Mouse (Mus musculus): ENCODE results near the gene Keap1. TPM values are rescaled to one million over a fixed set of nuclear protein-coding genes. Genes with fewer than 3 reads are reported as not detected.
A peak's percentile ranks its signal among the peaks of the same experiment; 100 is the strongest.
"Not testable (repeated sequence)": the region's sequence is repeated elsewhere in the genome, so short reads cannot be mapped to it uniquely, and the experiment has no call there.

Gene Keap1
- total RNA-seq, 4 experiments from 2014 or later, result 54.9 to 59.4 (median 57.4) TPM

DNA sequence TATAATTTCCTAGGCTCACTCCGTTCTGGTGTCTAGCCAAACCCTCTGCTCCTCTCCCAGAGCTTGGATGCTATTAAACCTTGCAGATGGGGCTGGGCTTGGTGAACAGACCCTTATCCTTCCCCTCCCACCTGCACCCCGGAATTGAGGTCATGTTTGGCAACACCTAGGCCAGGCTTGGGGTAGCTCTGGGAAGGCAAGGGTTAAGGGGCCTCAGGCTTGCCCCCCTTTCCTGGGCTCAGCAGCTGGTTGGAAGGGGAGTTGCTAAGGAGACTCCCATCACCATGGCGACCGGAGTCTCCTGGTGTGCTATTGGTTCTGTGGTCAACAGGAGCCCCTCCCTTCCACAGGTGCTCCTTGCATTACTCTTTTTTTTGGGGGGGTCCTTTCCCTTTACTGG lies 41.2 kb downstream of the Keap1 start:
- no peak for DNase-seq (ENCODE audit: low spot score in 2 of 2)

DNA sequence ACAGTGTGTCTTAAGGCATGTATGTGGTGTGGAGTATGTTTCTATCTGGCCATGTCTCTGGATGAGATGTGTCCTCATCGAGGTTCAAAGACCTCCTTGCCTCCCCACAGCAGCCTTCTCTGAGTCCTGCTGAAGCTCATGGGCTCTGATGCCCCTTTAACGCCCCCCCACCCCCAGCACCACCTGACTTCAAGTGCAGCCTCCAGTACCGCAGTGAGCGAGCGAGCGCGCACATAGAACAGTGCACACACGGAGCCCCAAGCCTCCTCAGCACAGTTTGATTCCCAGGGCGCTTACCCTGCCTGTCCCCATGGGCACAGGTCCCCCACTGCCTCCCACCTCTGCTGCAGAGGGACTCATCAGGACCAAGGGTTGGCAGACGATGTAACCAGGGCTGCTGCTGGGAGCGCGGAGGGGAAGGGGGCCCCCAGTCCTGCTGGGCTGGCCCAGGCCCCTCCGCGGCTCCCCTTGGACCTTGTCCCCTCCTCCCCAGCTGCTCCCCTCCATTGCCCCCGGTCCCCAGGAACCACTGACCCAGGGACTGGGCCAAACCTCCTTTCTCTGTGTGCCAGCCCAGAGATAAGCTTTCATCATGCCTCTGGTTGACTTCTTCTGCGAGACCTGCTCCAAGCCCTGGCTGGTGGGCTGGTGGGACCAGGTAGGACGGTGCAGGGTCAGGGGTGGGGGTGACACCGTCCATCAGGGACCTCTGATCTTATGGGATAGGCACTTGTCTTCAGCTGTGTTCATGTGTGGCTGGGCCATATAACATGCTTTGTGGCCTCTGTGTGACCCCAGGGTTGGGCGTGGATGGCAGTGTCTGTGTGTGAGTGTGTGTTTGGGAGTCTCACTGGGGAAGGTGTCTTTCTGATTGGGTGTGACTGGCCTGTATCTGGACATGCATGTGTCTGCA lies 42.4 kb downstream of the Keap1 start:
- no peak for DNase-seq (ENCODE audit: low spot score in 2 of 2)

DNA sequence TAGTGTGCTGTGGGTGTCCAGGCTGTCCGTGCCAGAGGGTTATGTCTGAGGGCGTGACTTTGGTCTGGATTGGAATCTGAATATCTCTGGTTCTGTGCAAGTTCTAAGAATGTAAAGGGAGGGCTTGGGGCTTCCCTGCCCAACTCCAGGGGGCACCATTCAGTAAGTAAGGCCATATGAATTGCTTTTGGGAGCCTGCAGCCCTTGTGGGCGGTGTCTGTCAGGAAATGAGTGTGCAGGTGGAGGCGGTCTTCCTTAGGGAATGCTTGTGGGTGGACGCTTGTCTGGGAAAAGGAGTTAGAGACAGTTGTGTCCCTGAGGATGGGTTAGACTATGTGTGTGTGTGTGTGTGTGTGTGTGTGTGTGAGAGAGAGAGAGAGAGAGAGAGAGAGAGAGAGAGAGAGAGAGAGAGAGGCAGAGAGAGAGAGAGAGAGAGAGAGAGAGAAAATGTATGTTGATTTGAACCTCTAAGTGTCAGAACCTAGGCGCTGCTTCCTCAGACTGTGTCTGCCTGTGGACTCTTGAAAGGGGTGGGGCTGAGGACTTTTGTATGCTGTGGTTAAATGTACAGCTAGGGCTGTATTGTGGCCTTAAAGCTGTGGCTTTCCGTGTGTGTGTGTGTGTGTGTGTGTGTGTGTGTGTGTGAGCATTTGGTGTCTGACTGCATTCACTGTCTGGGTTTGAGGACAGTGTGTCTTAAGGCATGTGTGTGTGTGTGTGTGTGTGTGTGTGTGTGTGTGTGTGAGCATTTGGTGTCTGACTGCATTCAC lies 43.2 kb downstream of the Keap1 start:
- DNase-seq (ENCODE audit: low spot score in 2 of 2), result not testable (repeated sequence)

DNA sequence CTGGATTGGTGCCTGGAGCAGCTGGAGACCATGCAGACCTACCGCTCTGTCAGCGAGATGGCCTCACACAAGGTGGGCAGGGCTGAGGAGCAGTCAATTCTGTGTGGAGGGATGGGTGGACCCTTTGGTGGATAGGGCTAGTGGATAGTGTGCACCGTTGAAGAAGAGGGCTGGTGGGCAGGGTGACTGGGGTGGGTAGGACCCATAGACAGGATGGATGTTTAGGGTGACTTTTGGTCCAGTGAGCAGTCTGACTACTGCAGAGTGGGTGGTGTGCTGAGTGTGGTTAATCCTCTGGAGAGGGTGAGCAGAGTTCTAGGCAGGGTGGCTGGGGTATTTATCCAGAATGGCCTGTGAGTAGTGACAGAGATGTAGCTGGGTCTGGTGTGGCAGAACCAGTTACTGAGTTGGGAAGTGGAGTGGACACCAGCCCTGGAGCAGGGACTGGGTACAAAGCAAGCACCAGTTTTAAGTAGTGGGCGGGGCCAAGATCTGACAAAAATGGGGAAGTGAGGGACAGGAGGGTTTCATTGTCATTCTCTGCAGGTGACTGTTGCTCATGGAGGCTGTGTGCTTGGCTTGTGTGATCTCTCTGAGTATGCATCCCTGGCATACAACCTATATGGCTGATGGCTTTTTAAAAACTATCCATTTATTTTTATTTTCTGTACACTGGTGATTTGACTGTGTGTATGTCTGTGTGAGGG lies 44.2 kb downstream of the Keap1 start:
- DNase-seq (ENCODE audit: low spot score in 2 of 2), result no peak

DNA sequence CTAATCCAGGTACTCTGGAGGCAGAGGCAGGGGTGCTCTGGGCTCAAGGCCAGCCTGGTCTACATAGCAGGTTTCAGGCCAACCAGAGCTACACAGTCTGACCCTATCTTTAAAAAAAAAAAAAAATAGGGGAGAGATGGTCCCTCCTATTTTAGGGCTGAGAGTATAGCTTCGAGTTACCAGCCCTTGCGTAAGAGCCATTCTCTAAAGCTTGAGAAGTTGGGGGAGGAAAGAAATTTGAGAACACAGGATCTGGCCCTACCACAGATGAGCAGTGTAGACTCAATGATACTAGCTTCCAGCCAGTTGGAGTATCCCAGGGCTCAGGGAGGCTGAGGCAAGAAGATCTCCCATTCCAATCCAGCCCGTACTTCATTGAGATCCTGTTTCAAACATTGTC lies 45.4 kb downstream of the Keap1 start:
- no peak for DNase-seq (ENCODE audit: low spot score in 2 of 2)

DNA sequence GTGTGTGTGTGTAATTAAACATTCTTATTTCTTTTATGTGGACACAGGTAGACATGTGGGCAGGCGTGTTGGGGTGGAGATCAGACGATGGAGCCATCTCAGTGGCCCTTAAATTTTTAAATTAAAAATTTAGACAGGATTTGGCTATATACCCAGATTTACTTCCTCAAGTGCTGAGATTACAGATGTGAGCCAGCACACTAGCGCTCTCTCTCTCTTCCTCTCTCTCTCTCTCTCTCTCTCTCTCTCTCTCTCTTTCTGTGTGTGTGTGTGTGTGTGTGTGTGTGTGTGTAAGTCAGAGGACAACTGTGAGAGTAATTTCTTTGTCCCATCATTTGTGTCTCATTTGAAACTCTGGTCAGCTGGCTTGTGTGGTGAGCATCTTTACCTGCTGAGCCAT lies 48.5 kb downstream of the Keap1 start:
- DNase-seq (ENCODE audit: low spot score in 2 of 2), result no peak

DNA sequence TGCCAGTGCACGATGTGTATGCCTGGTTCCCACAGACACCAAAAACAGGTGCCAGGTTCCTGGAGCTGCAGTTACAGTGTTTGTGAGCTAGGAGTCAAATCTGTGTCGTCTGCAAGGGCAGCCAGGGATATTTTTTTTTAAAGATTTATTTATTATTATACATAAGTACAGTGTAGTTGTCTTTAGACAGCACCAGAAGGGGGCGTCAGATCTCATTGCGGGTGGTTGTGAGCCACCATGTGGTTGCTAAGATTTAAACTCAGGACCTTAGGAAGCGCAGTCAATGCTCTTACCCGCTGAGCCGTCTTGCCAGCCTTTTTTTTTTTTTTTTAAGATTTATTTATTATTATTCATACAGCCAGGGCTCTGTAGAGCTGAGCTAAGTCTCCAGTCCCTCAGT lies 49.3 kb downstream of the Keap1 start:
- no peak for DNase-seq (ENCODE audit: low spot score in 2 of 2)

DNA sequence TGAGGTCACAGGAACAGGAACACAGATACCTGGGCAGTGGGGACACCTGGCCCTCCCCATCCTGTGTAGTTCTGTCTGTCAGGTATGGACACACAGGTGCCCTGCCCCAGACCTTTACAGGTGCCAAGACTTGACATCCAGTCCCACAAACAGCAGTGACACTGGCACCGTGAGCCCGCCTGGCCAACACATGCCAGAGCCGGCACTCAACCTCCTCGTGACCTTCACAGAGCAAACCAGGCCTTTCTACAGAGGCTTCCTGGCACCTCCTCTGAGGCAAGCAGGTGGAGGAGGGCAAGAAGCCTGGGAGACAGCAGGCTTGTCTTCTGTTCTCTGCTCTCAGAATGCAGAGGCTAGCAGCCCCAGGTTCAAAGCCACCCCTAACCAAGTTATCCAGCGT lies 53.7 kb downstream of the Keap1 start:
- DNase-seq (ENCODE audit: low spot score in 2 of 2), result peak; percentile 43 to 72

DNA sequence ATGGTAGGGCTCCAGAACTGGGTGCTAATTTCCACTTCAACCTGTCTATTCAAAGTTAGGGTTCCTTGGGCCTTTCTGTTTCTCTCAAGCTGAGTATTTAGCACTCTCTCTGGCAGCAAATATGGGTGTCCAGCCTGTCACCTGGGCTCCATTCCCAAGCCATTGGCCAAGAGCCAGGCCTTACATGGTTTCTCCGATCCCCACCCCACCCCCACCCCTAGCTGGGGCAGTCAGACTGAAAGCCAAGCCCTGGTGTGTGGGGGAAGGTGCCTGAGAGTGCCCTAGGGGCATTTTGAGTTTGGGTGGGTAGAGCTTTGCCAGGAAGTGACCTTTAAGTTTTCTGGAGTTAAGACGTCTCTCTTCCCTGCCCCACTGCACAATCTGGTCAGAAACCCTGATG lies 54.4 kb downstream of the Keap1 start:
- DNase-seq (ENCODE audit: low spot score in 2 of 2), result peak; percentile 65 to 83

DNA sequence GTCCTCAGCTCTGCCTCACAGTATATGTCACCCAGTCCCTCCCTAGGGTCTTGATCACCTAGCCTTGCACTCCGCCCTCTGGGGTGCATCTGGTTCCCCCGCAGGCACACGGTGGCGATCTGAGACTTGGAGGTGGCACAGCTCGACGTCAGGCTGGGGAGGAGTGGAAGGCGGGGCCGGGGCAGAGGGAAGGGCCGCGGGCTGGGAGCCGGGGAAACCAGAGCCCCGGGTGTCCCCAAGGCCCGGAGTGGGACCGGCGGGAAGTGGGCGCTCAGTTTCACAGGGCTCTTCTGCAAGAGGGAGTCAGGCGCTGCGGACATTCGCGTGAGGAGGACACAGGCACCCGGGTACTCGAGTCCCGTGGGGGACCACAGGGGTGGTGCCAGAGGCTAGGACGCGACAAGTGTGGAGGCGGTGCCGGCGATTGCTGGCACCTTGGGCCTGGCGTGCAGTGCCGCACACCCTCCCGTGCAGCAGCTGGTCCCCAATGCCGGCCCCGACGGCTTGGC lies 55.2 kb downstream of the Keap1 start:
- peak; percentile 68 to 77 for DNase-seq (ENCODE audit: low spot score in 2 of 2)

DNA sequence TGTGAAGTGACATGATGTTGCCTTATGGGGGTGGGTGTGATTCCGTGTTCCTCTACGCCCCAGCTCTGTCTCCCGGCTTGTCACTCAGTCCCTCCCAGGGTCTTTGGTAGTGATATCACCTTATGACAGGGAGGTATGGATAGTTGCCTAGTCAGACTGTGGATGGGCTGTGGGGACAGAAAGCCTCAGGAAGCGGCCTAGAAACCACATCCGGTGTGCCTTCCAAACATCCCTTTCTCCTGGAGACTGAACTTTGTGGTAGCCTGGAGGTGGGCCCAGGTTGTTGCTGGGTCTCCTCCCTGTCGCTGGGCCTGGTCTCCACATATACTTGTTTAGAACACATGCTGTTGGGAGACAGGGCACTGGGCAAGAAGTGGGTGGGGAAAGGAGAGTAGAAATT lies 55.7 kb downstream of the Keap1 start:
- DNase-seq (ENCODE audit: low spot score in 2 of 2), result no peak

DNA sequence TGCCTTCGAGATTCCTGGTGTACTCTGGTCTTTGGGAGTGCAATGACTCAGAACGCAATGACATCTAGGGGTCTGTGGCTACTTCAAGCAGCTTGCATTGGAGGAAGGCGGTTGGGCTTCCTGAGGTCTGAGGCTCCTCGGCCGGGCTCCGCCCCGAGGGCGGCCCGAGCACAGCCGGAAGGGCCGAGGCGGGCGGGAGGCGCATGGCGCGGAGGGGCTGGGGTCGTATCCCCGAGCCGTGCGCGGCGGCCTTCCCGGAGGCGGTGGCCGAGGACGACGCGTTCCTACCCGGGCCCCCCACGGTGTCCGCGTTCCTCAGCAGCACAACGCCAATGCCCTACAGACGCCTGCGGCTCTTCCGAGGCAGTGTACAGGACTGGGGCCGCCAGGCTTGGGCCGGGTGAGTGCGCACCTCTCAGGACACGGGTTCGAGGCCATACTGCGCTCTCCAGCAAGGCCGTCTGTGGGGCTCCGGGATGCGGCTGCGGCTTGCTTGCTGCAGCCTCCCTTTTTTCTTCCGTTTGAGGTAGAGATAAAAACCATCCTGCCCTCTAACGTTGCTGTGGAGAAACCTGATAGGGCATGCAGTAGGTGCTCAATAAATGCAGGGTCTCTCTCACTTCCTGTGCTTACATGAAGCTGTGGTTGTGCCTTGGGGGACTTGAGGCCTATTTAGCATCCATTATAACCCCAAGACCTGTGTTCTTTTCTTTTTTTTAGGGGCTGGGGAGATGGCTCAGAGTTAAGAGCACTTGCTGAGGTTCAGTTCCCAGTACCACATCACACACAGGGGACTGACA lies 57.5 kb downstream of the Keap1 start:
- peak in 1 of 2 experiments; percentile 20 for DNase-seq (ENCODE audit: low spot score in 2 of 2)

DNA sequence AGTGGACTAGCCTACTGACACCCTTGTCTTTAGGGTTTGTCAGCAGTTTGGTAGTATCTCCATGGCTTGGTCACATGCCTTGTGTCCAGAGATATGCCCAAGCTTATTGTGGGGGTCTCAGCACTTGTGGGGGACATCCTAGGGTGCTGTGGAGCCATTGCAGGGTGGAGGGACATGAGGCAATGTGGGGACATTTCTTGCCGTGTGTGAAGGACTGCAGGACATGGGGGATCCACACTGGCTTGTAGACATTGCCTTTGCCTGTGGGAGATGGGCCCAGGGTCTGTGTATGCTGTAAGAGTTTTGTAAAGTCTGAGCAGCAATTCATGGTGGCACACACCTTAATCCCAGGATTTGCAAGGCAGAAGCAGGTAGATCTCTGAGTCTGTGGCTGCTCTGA lies 58.3 kb downstream of the Keap1 start:
- DNase-seq (ENCODE audit: low spot score in 2 of 2), result no peak

DNA sequence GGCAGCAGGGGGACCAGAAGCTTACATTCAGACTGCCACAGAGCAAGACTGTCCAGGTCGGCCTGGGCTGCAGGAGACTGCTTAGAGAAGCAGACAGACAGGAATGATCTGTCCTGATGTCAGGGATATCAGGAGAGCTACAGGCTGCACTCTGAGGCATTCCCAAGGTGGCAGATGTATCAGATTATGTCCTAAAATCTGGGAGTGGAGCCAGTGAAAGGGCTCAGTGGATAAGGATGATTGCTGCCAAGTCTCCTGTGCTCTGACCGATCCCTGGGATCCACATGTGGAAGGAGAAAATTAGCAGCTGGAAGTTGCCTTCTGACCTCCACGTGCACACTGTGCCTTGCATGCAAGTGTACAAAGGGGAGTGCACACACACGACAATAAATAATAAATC lies 58.8 kb downstream of the Keap1 start:
- DNase-seq (ENCODE audit: low spot score in 2 of 2), result no peak

Other genes with a start within 250 kb of the Keap1 start
- 10 to 100 TPM; 53.7 to 58.9 (median 55.7) TPM for gene Mrpl4, start 236.6 kb downstream of the Keap1 start, total RNA-seq (2022)
- gene Icam1, start 223.4 kb downstream of the Keap1 start, total RNA-seq (2022), result 1 to 10 TPM; 1.3 to 2.3 (median 1.4) TPM
- gene Icam4, start 210.0 kb downstream of the Keap1 start, total RNA-seq (2022), result 1 to 10 TPM; 1.3 to 2.7 (median 1.8) TPM
- gene Icam5, start 207.3 kb downstream of the Keap1 start, total RNA-seq (2022), result under 1 TPM in 1 of 4 experiments, not detected in 3; 0.08 TPM
- not detected for gene Zglp1, start 172.3 kb downstream of the Keap1 start, total RNA-seq (2022)
- gene Gm49373, start 166.3 kb downstream of the Keap1 start, total RNA-seq (2022), result under 1 TPM in 2 of 4 experiments, not detected in 2; 0.19 to 0.39 TPM
- gene Fdx1l, start 165.7 kb downstream of the Keap1 start, total RNA-seq (2022), result 10 to 100 TPM; 47.9 to 55.2 (median 51.4) TPM
- gene Gm38431, start 147.4 kb downstream of the Keap1 start, total RNA-seq (2022), result 1 to 10 TPM in 1 of 4 experiments, under 1 TPM in 3; 0.15 to 2.5 (median 0.34) TPM
- gene Raver1, start 147.4 kb downstream of the Keap1 start, total RNA-seq (2022), result 10 to 100 TPM; 13.0 to 15.6 (median 14.3) TPM
- gene Tyk2, start 108.1 kb downstream of the Keap1 start, total RNA-seq (2022), result 1 to 10 TPM; 4.9 to 6.0 (median 5.8) TPM
- gene Cdc37, start 89.4 kb downstream of the Keap1 start, total RNA-seq (2022), result 100 to 1,000 TPM in 3 of 4 experiments, 10 to 100 TPM in 1; 95.0 to 132 (median 111) TPM
- gene Pde4a, start 73.6 kb downstream of the Keap1 start, total RNA-seq (2022), result 10 to 100 TPM; 40.7 to 51.5 (median 47.0) TPM
- gene S1pr5, start 9.1 kb upstream of the Keap1 start, total RNA-seq (2022), result under 1 TPM; 0.10 to 0.29 (median 0.15) TPM
- gene Atg4d, start 25.9 kb upstream of the Keap1 start, total RNA-seq (2022), result 10 to 100 TPM; 74.3 to 87.3 (median 80.7) TPM
- gene Kri1, start 48.6 kb upstream of the Keap1 start, total RNA-seq (2022), result 10 to 100 TPM in 3 of 4 experiments, 1 to 10 TPM in 1; 8.4 to 13.0 (median 11.4) TPM
- gene Cdkn2d, start 52.0 kb upstream of the Keap1 start, total RNA-seq (2022), result 10 to 100 TPM in 3 of 4 experiments, 1 to 10 TPM in 1; 8.8 to 10.7 (median 10.6) TPM
- not detected for gene Ap1m2, start 73.0 kb upstream of the Keap1 start, total RNA-seq (2022)
- gene Slc44a2, start 81.3 kb upstream of the Keap1 start, total RNA-seq (2022), result 100 to 1,000 TPM; 155 to 165 (median 161) TPM
- gene Ilf3, start 128.5 kb upstream of the Keap1 start, total RNA-seq (2022), result 10 to 100 TPM; 15.8 to 20.6 (median 18.9) TPM
- 1 to 10 TPM; 5.8 to 8.0 (median 6.2) TPM for gene Qtrt1, start 172.5 kb upstream of the Keap1 start, total RNA-seq (2022)
- 10 to 100 TPM; 29.3 to 39.1 (median 30.8) TPM for gene Dnm2, start 185.5 kb upstream of the Keap1 start, total RNA-seq (2022)

Measured in gastrocnemius, adult 8-10 months (tissue).